Comparison of ENCODE assay signal across 8 mouse cellular contexts in the genomic region with DNA sequence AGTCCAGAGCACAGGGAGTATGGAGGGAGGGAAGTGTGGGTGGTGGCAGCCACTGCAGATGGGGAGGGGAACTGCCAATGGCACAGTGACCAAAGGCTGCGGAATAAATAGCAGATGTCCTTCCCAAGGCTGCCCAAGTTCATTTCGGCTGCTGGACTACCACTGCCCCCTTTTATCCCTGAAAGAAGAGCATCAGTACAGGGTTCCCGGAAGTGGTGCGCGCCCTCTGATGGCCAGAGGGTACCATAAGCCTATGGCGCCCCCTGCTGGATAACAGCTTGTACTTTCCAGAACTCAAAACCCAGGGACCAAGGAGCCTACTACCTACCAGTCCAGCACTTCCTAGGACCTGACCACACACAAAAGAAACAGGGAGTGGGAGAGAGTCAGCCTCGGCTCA. TPM values are rescaled to one million over a fixed set of nuclear protein-coding genes. Genes with fewer than 3 reads are reported as not detected.
DNase-seq lines count a peak whose midpoint lies in the region; ATAC-seq lines count a peak whose summit lies in the region.
"Not testable (repeated sequence)": the region's sequence is repeated elsewhere in the genome, so short reads cannot be mapped to it uniquely, and the experiment has no call there.

No protein-coding gene starts in this region.

- WGBS in hindbrain, embryonic 14.5 days, result 6% methylated on average over 6 of the region's 7 CpGs

- H3K9me3 ChIP-seq in hindbrain, embryonic 14.5 days (ENCODE audit: control insufficient read depth, low read length), result not testable (repeated sequence)

- not testable (repeated sequence) for H3K9ac ChIP-seq in hindbrain, embryonic 14.5 days

- not testable (repeated sequence) for H3K4me3 ChIP-seq in hindbrain, embryonic 14.5 days (replicated peaks; ENCODE audit: low read length)

- H3K4me2 ChIP-seq in hindbrain, embryonic 14.5 days (replicated peaks), result peak overlapping the region; percentile 13; the same call in 1 of the 2 replicates

- peak; percentile 85 for ATAC-seq in frontal cortex, adult (ENCODE audit: low TSS enrichment)
- 0 out of 2 replicates have a peak, but pooled peaks have one; percentile 24 for ATAC-seq in hindbrain, embryonic 14.5 days (ENCODE audit: low FRiP score)

- not testable (repeated sequence) for H3K27ac ChIP-seq in hindbrain, embryonic 14.5 days

- DNase-seq in MN1 (ENCODE audit: low spot score), result peak; percentile 60
- DNase-seq in cerebellum, adult 9-11 months, result peak; percentile 42
- peak; percentile 43 for DNase-seq in hindbrain, embryonic 14.5 days (ENCODE audit: low spot score)
- DNase-seq in left cerebral cortex, adult 18-20 months (ENCODE audit: low spot score in 2 of 2), result peak; percentile 42 to 45
- peak; percentile 35 for DNase-seq in lung, postnatal 25 days (ENCODE audit: low spot score)
- DNase-seq in ovary, postnatal 14 days (ENCODE audit: low spot score), result peak; percentile 49
- DNase-seq in thymus, postnatal 0 days (ENCODE audit: low spot score), result peak; percentile 76

- H3K27me3 ChIP-seq in hindbrain, embryonic 14.5 days (ENCODE audit: control insufficient read depth, insufficient read depth, low read length), result not testable (repeated sequence)

- not testable (repeated sequence) for H3K4me1 ChIP-seq in hindbrain, embryonic 14.5 days (replicated peaks; ENCODE audit: control insufficient read depth, insufficient read depth, low read length)

- H3K36me3 ChIP-seq in hindbrain, embryonic 14.5 days (replicated peaks; ENCODE audit: control insufficient read depth, insufficient read depth), result not testable (repeated sequence)

RNA-seq across cellular contexts. Expression of gene Gsdma, which starts 9.0 kb away (rescaled TPM):
- not detected in 2 replicates for polyA plus RNA-seq in hindbrain, embryonic 14.5 days (2014; fragmentation: Nextera tagmentation; extraction: Ambion mirVana)
- under 1 TPM in 1 of 2 experiments, not detected in 1; 0.14 TPM for total RNA-seq in left cerebral cortex, adult 18-20 months (2021)
- 0.49 and 0.80 TPM in 2 replicates for polyA plus RNA-seq in thymus, postnatal 0 days (2015; fragmentation: Nextera tagmentation; extraction: Ambion mirVana)

RNA-seq across cellular contexts. Expression of gene Psmd3, which starts 9.2 kb away (rescaled TPM):
- polyA plus RNA-seq in hindbrain, embryonic 14.5 days (2014; fragmentation: Nextera tagmentation; extraction: Ambion mirVana), result 130 and 141 TPM in 2 replicates
- 100 to 1,000 TPM; 135 to 138 TPM for total RNA-seq in left cerebral cortex, adult 18-20 months (2021)
- polyA plus RNA-seq in thymus, postnatal 0 days (2015; fragmentation: Nextera tagmentation; extraction: Ambion mirVana), result 211 and 224 TPM in 2 replicates

RNA-seq across cellular contexts. Expression of gene Gsdma2, which starts 26.6 kb away (rescaled TPM):
- not detected in 2 replicates for polyA plus RNA-seq in hindbrain, embryonic 14.5 days (2014; fragmentation: Nextera tagmentation; extraction: Ambion mirVana)
- not detected for total RNA-seq in left cerebral cortex, adult 18-20 months (2021)
- 0.65 and 1.1 TPM in 2 replicates for polyA plus RNA-seq in thymus, postnatal 0 days (2015; fragmentation: Nextera tagmentation; extraction: Ambion mirVana)

RNA-seq across cellular contexts. Expression of gene Csf3, which starts 27.9 kb away (rescaled TPM):
- polyA plus RNA-seq in hindbrain, embryonic 14.5 days (2014; fragmentation: Nextera tagmentation; extraction: Ambion mirVana), result not detected in 2 replicates
- total RNA-seq in left cerebral cortex, adult 18-20 months (2021), result not detected
- not detected in 2 replicates for polyA plus RNA-seq in thymus, postnatal 0 days (2015; fragmentation: Nextera tagmentation; extraction: Ambion mirVana)

RNA-seq across cellular contexts. Expression of gene Gsdma3, which starts 47.0 kb away (rescaled TPM):
- not detected in 2 replicates for polyA plus RNA-seq in hindbrain, embryonic 14.5 days (2014; fragmentation: Nextera tagmentation; extraction: Ambion mirVana)
- not detected for total RNA-seq in left cerebral cortex, adult 18-20 months (2021)
- polyA plus RNA-seq in thymus, postnatal 0 days (2015; fragmentation: Nextera tagmentation; extraction: Ambion mirVana), result 0.26 and 0.42 TPM in 2 replicates
